Mouse (Mus musculus) megakaryocyte, adult 5-6 weeks (primary cell): ENCODE results near the gene Spem1. TPM values are rescaled to one million over a fixed set of nuclear protein-coding genes. Genes with fewer than 3 reads are reported as not detected.
"Not testable (repeated sequence)": the region's sequence is repeated elsewhere in the genome, so short reads cannot be mapped to it uniquely, and the experiment has no call there.

Source experiments
- ATAC-seq: 2 replicates; pipeline ENCODE4 v1.8.0; 2016; ENCODE audit warnings: mild to moderate bottlenecking, inconsistent platforms; ENCODE audit not compliant: poor library complexity, severe bottlenecking
- total RNA-seq, 2 experiments: library from RNA; stranded (forward) in 1 of 2; stranded (reverse) in 1 of 2; fragments of 153-499, 151-499 nt in 1 of 2; fragments of 221-1000, 200-1000 nt in 1 of 2; gene quantifications; 2 replicates each; pipeline versions ENCODE4 v1.2.3 to v1.2.4; 2015 to 2017

Spem1 gene
- not detected in 2 replicates for total RNA-seq (2015)
- total RNA-seq (2017): not detected in 2 replicates

GRCm38 (mm10) chr11:69822080-69822479 is at the start of gene Spem1:
TSS of gene Spem1 (minus strand) at chr11:69822180.
- ATAC-seq: no peak

GRCm38 (mm10) chr11:69870289-69871069 is 48.5 kb upstream of the Spem1 start:
- ATAC-seq: no peak

GRCm38 (mm10) chr11:69867335-69867734 is 45.4 kb upstream of the Spem1 start:
- ATAC-seq: no peak

DNA sequence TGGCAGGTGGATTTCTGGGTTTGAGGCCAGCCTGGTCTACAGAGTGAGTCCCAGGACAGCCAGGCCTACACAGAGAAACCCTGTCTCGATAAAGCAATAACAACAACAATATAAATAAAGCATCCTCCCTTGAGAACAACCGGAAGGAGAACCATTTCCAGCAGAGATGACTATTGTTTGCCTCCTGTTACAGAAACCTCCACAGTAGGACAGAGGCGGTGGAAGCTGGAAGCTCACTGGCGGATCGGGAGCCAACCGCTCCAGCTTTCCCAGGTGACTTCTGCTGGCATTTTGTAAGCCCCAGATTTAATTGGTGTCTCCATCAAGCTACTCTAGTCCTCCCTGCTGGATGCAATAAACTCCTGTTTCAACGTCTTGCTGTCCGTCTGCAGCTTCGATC is 43.6 kb upstream of the Spem1 start:
- ATAC-seq: no peak

DNA sequence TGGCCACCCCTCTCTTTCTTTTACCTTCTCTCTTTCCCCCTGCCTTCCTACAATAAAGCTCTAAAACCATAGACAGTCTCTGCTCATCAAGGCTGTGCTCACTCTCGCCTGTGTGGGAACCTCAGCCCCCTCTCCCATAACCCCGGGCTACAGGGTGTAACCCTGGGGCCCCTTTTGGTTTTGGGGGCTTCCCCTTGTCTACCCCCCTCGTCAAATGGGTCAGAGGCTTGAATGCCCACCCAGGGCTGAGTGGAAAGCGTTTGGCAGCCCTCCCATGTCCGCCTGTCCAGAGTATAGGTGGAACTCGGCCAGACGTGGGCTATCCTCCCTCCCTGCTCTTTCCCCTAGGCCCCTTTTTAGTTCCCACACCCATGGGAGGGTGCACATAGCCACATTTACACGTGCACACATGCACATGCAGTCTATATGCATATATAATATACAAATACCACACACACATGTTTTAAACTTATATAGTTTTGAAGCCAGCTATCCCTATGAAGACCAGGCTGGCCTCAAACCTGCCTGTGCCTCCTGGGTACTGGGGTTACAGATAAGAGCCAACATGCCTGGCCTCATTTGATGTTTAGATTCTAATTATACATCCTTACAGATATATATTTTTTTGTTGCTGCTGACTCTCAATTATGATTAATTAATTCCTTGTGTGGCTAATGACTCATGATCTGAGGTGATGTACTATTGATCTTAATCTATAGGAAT is 42.3 kb upstream of the Spem1 start:
- no peak for ATAC-seq

- ATAC-seq: not testable (repeated sequence)
Measured at GRCm38 (mm10) chr11:69863729-69864128, 41.7 kb upstream of the Spem1 start.

GRCm38 (mm10) chr11:69858113-69858998 is 36.4 kb upstream of the Spem1 start, which contains the start of gene Tnk1:
TSS of gene Tnk1 (minus strand) at chr11:69858730.
- ATAC-seq: no peak

- ATAC-seq: peak; percentile 72
Measured at GRCm38 (mm10) chr11:69855347-69855746, 33.4 kb upstream of the Spem1 start.

DNA sequence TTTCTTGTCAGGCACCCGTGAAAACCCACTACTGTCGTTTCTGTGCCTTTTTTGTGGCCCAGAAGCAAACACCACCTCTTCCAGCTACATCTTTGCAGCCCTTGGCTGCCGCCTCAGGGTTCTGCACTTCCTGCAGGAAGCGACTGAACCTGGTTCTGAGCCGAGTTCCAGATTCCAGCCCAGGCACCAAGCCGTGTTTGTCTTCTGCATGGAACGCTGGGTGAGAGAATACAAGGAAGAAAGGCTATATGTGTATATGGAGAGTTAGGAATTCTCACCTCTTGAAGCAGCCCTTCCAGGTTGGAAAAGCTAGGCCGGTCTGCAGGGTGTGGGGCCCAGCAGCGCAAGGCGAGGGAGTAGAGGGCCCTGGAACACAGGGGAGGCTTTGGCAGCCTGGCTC is 32.7 kb upstream of the Spem1 start:
- no peak for ATAC-seq

DNA sequence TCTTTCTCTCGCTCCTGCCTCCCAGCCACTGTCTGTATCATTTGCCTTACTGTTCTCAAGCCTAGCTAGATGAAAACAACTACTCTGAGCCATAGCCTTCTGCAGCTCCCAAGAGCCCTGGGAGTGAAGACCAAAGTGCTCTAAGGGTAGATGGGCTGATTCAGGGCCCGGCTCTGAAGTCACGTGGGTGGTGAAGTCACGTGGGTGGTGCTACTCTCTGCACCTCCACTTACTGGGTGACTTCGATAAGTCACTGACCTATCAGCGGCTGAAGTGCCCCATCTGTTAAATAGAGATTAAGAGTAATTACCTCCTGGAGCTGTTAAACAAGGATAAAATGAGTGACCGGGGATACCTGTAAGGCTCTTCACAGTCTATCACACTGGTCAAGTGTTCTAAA is 32.0 kb upstream of the Spem1 start:
- ATAC-seq: peak; percentile 23

- ATAC-seq: no peak
Measured at GRCm38 (mm10) chr11:69850754-69851153, 28.8 kb upstream of the Spem1 start.

GRCm38 (mm10) chr11:69849884-69850283 is 27.9 kb upstream of the Spem1 start:
- no peak for ATAC-seq

GRCm38 (mm10) chr11:69849128-69849527 is 27.1 kb upstream of the Spem1 start:
- ATAC-seq: 0 out of 2 replicates have a peak, but pooled peaks have one; percentile 16

DNA sequence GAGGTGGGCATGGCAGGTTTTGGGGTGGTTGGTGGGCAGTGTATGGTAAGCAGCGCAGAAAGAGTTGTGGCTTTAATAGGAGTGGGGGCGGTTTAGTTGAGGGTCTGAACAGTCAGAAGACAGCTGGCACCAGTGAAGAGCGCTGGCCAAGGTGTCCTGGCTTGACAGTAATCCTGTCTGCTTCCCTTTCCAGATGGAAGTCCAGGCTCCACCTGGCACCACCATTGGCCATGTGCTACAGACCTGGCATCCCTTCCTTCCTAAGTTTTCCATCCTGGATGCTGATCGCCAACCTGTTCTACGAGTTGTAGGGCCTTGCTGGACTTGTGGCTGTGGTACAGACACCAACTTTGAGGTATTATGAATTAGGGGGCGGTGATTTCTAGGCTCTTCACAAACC is 26.0 kb upstream of the Spem1 start:
- ATAC-seq: no peak

DNA sequence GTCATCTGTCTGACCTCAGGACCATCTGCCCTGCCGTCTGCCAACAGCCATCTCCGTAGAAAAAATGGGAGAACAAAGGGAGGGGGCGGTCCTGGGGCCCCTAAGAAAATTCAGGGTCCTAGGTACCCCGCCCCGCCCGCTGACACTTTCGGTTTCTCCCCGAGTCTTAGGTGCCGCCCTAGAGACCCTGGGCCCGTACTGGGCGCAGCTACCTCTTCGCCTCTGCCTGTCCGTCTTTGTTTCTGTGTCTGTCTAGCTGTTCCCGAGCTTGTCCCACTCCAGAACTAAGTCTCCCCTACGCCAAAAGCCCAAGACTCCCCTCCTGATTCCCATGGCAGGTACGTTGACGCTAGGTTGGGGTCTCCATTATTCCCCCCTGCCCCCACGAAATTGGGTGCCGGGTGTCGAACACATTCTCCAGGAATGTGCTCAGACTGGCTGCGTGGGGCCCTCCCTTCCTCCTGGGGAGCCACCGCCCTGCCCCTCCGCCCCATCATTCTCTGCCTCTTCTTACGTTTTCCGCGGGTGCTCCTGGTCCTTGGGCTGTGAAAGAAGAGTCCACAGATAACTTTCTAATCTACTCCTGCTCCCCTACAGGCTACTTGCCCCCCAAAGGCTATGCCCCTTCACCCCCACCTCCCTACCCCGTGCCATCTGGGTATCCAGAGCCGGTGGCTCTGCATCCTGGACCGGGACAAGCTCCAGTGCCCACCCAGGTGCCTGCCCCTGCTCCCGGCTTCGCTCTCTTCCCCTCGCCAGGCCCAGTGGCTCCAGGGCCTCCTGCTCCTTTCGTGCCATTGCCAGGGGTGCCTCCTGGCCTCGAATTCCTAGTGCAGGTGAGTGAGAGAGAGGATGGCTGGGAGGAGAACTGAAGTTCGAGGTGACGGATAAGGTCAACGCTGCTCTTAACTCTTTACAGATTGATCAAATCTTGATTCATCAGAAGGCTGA is 25.0 kb upstream of the Spem1 start:
- peak; percentile 19; the same call in 1 of the 2 replicates for ATAC-seq

DNA sequence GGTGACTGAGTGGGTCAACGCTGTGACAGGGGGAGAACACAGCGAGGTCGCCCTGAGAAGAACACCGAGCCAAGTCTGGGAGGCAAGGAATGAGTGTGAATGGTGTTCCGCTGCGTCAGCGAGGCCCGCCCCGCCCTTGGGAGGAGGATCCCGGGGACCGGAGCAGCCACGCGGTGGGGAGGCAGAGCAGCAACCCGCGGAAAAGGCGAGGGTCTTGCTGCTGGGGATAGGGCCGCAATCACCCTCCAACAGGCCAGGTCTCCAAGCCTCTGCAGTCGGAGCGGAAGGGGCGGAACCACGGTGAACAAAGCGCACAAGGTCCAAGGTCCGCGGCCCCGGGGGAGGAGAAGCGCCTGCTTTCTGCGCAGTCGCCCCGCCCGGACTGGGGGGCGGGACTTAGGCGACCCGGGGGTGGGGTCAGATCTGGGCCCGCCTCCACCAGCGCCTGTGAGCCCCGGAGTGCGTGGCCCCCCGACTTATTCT is 24.3 kb upstream of the Spem1 start, which contains the start of gene Plscr3:
Gene Plscr3, plus strand, starts transcription at position 179 of the 483 bp plus-strand sequence.
- peak; percentile 91 for ATAC-seq

GRCm38 (mm10) chr11:69838714-69839104 is 16.7 kb upstream of the Spem1 start:
- ATAC-seq: peak; percentile 6; the same call in 1 of the 2 replicates

DNA sequence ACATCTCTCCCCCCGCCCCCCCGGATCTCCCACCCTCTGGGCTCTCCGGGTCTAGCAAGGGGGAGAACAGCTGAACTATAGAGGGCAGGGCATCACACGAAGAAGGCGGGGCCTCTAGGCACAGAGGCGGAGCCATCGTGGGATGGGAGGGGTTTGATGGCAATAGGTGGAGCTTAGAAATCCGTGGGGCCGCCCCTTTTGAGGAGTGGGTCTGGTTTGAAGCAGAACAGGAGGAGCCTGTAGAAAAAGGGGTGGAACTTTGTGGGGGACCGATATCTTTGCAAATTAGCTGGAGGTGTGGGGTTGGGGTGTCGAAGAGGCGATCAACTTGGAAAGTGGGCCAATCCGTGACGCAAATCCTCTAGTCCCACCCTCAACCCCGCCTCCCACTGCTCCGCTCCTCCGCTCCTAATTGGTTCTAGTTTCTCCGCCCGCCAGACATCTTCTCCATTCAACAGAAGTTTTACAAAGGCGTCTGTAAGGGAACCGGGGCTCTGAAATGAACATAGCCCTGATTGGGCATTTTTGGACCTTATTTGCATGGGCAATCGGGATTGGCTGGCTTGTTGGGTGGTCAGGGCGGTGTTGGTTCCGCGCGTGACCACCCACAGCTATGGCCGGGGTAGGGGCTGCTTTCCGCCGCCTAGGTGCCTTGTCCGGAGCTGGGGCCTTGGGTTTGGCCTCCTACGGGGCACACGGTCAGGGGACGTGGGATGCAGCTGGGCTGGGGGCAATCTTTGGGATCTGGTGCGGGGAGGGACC is 16.2 kb upstream of the Spem1 start, which contains the start of gene Tmem256:
Gene Tmem256, plus strand, starts transcription at position 563 of the 762 bp plus-strand sequence.
- ATAC-seq: peak; percentile 87

DNA sequence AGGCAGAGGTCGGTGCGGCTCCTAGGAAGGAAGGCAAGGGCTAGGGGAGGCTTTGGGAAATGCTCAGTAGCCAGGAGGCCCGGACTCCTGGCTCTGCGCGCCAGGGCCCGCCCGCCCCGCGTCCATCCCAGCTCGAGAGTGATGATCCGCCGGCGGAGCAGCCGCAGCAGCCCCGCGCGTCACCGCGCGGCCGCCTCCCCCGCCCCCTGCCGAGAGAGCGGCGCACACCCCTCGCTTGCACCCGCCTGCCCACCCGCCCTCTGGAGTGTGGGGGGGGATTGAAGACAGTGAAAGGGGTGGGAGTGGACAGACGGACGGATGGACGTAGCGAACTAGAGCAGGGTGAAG is 15.6 kb upstream of the Spem1 start, which contains the start of gene Nlgn2:
Gene Nlgn2, minus strand, starts transcription at position 181 of the 348 bp plus-strand sequence.
- ATAC-seq: peak; percentile 10; the same call in 1 of the 2 replicates
